Mouse (Mus musculus): ENCODE measurements around the gene Ncapd3. TPM values are rescaled to one million over a fixed set of nuclear protein-coding genes. Genes with fewer than 3 reads are reported as not detected.

Gene Ncapd3
- polyA plus RNA-seq, 1 experiment from 2014 or later, result 12.6 TPM

- Histone ChIP-seq H3K4me3 (replicated peaks) (no peak overlapping the region), H3K27me3 (replicated peaks) (no peaks in the 10 kb centered on the region), H3K4me1 (peaks cover 16% of the 10 kb centered on the region), H3K9ac (replicated peaks) (no peak overlapping the region), H3K27ac (replicated peaks) (no peak overlapping the region), H3K36me3 (peaks cover 71% of the 10 kb centered on the region), H3K9me3 (replicated peaks) (no peaks in the 10 kb centered on the region), H3K4me2 (no peak overlapping the region)
- no peak for ATAC-seq (ENCODE audit: low FRiP score)
- WGBS, result 84% methylated on average over 3 of the region's 3 CpGs
Measured at GRCm38 (mm10) chr9:27005231-27005630, 24.7 kb upstream of the Ncapd3 start.

GRCm38 (mm10) chr9:27005933-27006332 lies 24.0 kb upstream of the Ncapd3 start:
- Histone ChIP-seq H3K27ac (replicated peaks) (no peak overlapping the region), H3K4me1 (peaks cover 9% of the 10 kb centered on the region), H3K4me2 (no peak overlapping the region), H3K9ac (replicated peaks) (no peak overlapping the region), H3K4me3 (replicated peaks) (no peak overlapping the region), H3K9me3 (replicated peaks) (no peaks in the 10 kb centered on the region), H3K27me3 (replicated peaks) (no peaks in the 10 kb centered on the region), H3K36me3 (peaks cover 77% of the 10 kb centered on the region)
- WGBS, result 77% methylated on average over 1 of the region's 1 CpGs
- no peak for ATAC-seq (ENCODE audit: low FRiP score)

GRCm38 (mm10) chr9:27006866-27007265 lies 23.1 kb upstream of the Ncapd3 start:
- Histone ChIP-seq H3K36me3 (peaks cover 83% of the 10 kb centered on the region), H3K4me1 (0 out of 2 replicates have a peak, but pooled peaks cover under 1% of the 10 kb centered on the region), H3K9ac (replicated peaks) (no peak overlapping the region), H3K9me3 (replicated peaks) (no peaks in the 10 kb centered on the region), H3K4me3 (replicated peaks) (no peak overlapping the region), H3K27ac (replicated peaks) (no peak overlapping the region), H3K27me3 (replicated peaks) (no peaks in the 10 kb centered on the region), H3K4me2 (no peak overlapping the region)
- no peak for ATAC-seq (ENCODE audit: low FRiP score)
- WGBS, result 93% methylated on average over 5 of the region's 5 CpGs

GRCm38 (mm10) chr9:27009231-27009630 lies 20.7 kb upstream of the Ncapd3 start:
- no peaks in the 10 kb centered on the region for H3K4me1 ChIP-seq
- H3K27ac ChIP-seq (replicated peaks), result no peak overlapping the region
- H3K27me3 ChIP-seq (replicated peaks), result no peaks in the 10 kb centered on the region
- H3K4me2 ChIP-seq, result no peak overlapping the region
- H3K9me3 ChIP-seq (replicated peaks), result no peaks in the 10 kb centered on the region
- no peak for ATAC-seq (ENCODE audit: low FRiP score)
- H3K4me3 ChIP-seq (replicated peaks), result no peak overlapping the region
- H3K36me3 ChIP-seq, result peaks cover 91% of the 10 kb centered on the region
- 85% methylated on average over 5 of the region's 5 CpGs for WGBS
- no peak overlapping the region for H3K9ac ChIP-seq (replicated peaks)

- Histone ChIP-seq H3K4me3 (replicated peaks) (no peak overlapping the region), H3K4me2 (no peak overlapping the region), H3K4me1 (no peaks in the 10 kb centered on the region), H3K27ac (replicated peaks) (no peak overlapping the region), H3K27me3 (replicated peaks) (no peaks in the 10 kb centered on the region), H3K36me3 (peaks cover 91% of the 10 kb centered on the region), H3K9me3 (replicated peaks) (no peaks in the 10 kb centered on the region), H3K9ac (replicated peaks) (no peak overlapping the region)
- ATAC-seq (ENCODE audit: low FRiP score), result no peak
- WGBS, result 88% methylated on average over 4 of the region's 4 CpGs
Measured at GRCm38 (mm10) chr9:27011572-27011971, 18.4 kb upstream of the Ncapd3 start.

- H3K36me3 ChIP-seq, result peaks cover 50% of the 10 kb centered on the region
- 95% methylated on average over 10 of the region's 10 CpGs for WGBS
- H3K27ac ChIP-seq (replicated peaks), result no peak overlapping the region
- H3K9me3 ChIP-seq (replicated peaks), result no peaks in the 10 kb centered on the region
- no peak overlapping the region for H3K4me3 ChIP-seq (replicated peaks)
- no peak for ATAC-seq (ENCODE audit: low FRiP score)
- H3K9ac ChIP-seq (replicated peaks), result no peak overlapping the region
- H3K4me2 ChIP-seq, result no peak overlapping the region
- no peaks in the 10 kb centered on the region for H3K27me3 ChIP-seq (replicated peaks)
- peaks cover 10% of the 10 kb centered on the region; the same call in 1 of the 2 replicates for H3K4me1 ChIP-seq
Measured at GRCm38 (mm10) chr9:27018961-27019360, 11.0 kb upstream of the Ncapd3 start.

GRCm38 (mm10) chr9:27023681-27024080 lies 6.3 kb upstream of the Ncapd3 start:
- H3K27me3 ChIP-seq (replicated peaks), result no peaks in the 10 kb centered on the region
- H3K4me1 ChIP-seq, result peaks cover 45% of the 10 kb centered on the region
- no peak overlapping the region for H3K4me2 ChIP-seq
- H3K9me3 ChIP-seq (replicated peaks), result no peaks in the 10 kb centered on the region
- no peak overlapping the region for H3K27ac ChIP-seq (replicated peaks)
- no peak overlapping the region for H3K9ac ChIP-seq (replicated peaks)
- WGBS, result 90% methylated on average over 4 of the region's 4 CpGs
- H3K36me3 ChIP-seq, result peaks cover 8% of the 10 kb centered on the region
- H3K4me3 ChIP-seq (replicated peaks), result no peak overlapping the region
- ATAC-seq (ENCODE audit: low FRiP score), result no peak

GRCm38 (mm10) chr9:27026708-27027107 lies 3.3 kb upstream of the Ncapd3 start:
- Histone ChIP-seq H3K4me1 (peaks cover 58% of the 10 kb centered on the region), H3K9me3 (replicated peaks) (no peaks in the 10 kb centered on the region)

GRCm38 (mm10) chr9:27029022-27029827 lies 750 bp upstream of the Ncapd3 start:
- H3K27ac ChIP-seq (replicated peaks), result peak overlapping the region; percentile 93
- no peaks in the 10 kb centered on the region for H3K36me3 ChIP-seq
- WGBS, result under 1% methylated on average over 52 of the region's 52 CpGs
- H3K4me3 ChIP-seq (replicated peaks), result peak overlapping the region; percentile 88
- peaks cover 60% of the 10 kb centered on the region for H3K4me1 ChIP-seq
- peak overlapping the region; percentile 74 for H3K4me2 ChIP-seq
- H3K9me3 ChIP-seq (replicated peaks), result no peaks in the 10 kb centered on the region
- peak overlapping the region; percentile 94 for H3K9ac ChIP-seq (replicated peaks)
- no peaks in the 10 kb centered on the region for H3K27me3 ChIP-seq (replicated peaks)
- peak; percentile 37; the same call in 1 of the 2 replicates for ATAC-seq (ENCODE audit: low FRiP score)

More at GRCm38 (mm10) chr9:27026708-27027107, 3.3 kb upstream of the Ncapd3 start:
- WGBS, result 92% methylated on average over 1 of the region's 1 CpGs
- H3K27ac ChIP-seq (replicated peaks), result no peak overlapping the region
- H3K4me3 ChIP-seq (replicated peaks), result no peak overlapping the region
- H3K4me2 ChIP-seq, result peak overlapping the region; percentile 74
- no peak overlapping the region for H3K9ac ChIP-seq (replicated peaks)
- ATAC-seq (ENCODE audit: low FRiP score), result no peak
- peaks cover 2% of the 10 kb centered on the region; the same call in 1 of the 2 replicates for H3K36me3 ChIP-seq
- no peaks in the 10 kb centered on the region for H3K27me3 ChIP-seq (replicated peaks)

- H3K27me3 ChIP-seq (replicated peaks), result no peaks in the 10 kb centered on the region
- 0% methylated on average over 17 of the region's 17 CpGs for WGBS
- H3K4me3 ChIP-seq (replicated peaks), result peak overlapping the region; percentile 88
- H3K9ac ChIP-seq (replicated peaks), result peak overlapping the region; percentile 94
- H3K4me2 ChIP-seq, result peak overlapping the region; percentile 74
- H3K27ac ChIP-seq (replicated peaks), result peak overlapping the region; percentile 93
- no peaks in the 10 kb centered on the region for H3K9me3 ChIP-seq (replicated peaks)
- no peaks in the 10 kb centered on the region for H3K36me3 ChIP-seq
- ATAC-seq (ENCODE audit: low FRiP score), result peak; percentile 40
- H3K4me1 ChIP-seq, result peaks cover 55% of the 10 kb centered on the region
Measured at GRCm38 (mm10) chr9:27030763-27031100, 757 bp downstream of the Ncapd3 start.

- Histone ChIP-seq H3K27ac (replicated peaks) (no peak overlapping the region), H3K36me3 (peaks cover 75% of the 10 kb centered on the region), H3K4me1 (no peaks in the 10 kb centered on the region), H3K4me2 (no peak overlapping the region), H3K9me3 (replicated peaks) (no peaks in the 10 kb centered on the region), H3K4me3 (replicated peaks) (no peak overlapping the region), H3K9ac (replicated peaks) (no peak overlapping the region), H3K27me3 (replicated peaks) (no peaks in the 10 kb centered on the region)
- WGBS, result 92% methylated on average over 5 of the region's 5 CpGs
- no peak for ATAC-seq (ENCODE audit: low FRiP score)
Measured at GRCm38 (mm10) chr9:27043892-27044291, 13.9 kb downstream of the Ncapd3 start.

GRCm38 (mm10) chr9:27049492-27049891 lies 19.5 kb downstream of the Ncapd3 start:
- no peak overlapping the region for H3K4me3 ChIP-seq (replicated peaks)
- H3K4me2 ChIP-seq, result no peak overlapping the region
- H3K9ac ChIP-seq (replicated peaks), result no peak overlapping the region
- H3K4me1 ChIP-seq, result no peaks in the 10 kb centered on the region
- no peaks in the 10 kb centered on the region for H3K9me3 ChIP-seq (replicated peaks)
- peaks cover 67% of the 10 kb centered on the region for H3K36me3 ChIP-seq
- no peak overlapping the region for H3K27ac ChIP-seq (replicated peaks)
- 94% methylated on average over 2 of the region's 2 CpGs for WGBS
- no peaks in the 10 kb centered on the region for H3K27me3 ChIP-seq (replicated peaks)
- ATAC-seq (ENCODE audit: low FRiP score), result no peak

Measured in neural tube, embryonic 15.5 days (tissue).